Mouse (Mus musculus) mouse trophoblast stem cell (cell line): ENCODE results near the gene Upp2.

Experiments used
- in situ Hi-C, 2 experiments: fragments of 300-500 bp; cut with MseI, MboI; formaldehyde crosslinking; loops; 2 replicates in 1 of 2; 3 replicates in 1 of 2; pipeline ENCODE4 v1.15.1; 2025

Upp2 gene

DNA sequence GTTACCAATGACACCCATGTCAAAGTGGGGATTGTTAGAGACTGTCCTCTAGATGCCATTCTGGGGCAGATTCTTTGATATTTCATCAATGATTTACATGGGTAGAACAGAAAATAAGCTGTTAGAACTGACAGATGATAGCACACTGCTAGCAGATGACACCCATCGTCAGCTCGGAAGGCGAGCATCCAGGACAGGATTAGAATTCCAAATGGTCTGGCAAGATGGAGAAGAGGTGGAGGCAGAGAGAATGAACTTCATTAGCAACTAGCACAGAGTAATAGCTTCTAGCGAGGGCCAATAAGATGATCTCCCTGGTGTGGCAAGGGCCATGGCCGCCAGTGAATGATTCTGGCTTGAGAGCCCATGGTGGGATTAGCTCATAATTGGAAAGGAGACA, 48.7 kb downstream of the Upp2 start:
- in situ Hi-C loops, result no loop called here

DNA sequence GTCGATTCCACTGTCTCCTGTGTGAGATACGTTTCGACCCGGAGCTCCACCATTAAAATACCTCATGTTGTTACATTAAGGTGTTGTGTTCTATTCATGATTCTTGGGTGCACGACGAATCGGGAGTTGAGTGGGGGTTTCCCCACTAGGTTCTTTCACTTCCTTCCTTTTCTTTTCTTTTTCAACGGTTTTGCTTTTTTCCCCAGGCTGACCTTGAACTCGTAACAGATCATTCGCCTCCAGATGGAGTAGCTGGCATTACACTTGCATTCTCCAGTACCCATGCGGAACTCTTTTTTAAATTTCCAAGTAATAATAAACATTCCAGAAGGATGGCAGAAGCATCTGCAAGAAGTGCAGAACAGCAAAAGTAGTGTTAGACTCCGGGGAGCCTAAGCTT, 58.1 kb downstream of the Upp2 start:
- in situ Hi-C loops, result no loop called here

DNA sequence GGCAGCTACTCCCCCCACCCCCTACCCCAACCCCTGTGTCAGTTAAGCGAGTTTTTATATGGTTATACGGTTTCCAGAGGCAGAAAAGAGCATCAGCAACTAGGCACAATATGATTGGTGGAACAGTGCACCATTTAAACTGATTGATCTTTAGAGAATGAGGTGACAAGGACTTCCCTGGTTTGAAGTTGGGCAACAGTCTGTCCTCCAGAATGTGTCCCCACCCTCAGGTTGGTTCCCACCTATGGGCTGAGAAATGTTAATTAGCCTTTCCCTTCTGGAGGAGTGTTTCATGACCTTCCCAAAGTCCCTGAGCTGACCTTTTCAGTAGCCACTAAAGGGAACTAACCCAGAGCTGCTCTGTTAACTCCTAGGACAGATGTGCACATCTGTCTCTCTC, 58.6 kb downstream of the Upp2 start:
- in situ Hi-C loops, result no loop called here

DNA sequence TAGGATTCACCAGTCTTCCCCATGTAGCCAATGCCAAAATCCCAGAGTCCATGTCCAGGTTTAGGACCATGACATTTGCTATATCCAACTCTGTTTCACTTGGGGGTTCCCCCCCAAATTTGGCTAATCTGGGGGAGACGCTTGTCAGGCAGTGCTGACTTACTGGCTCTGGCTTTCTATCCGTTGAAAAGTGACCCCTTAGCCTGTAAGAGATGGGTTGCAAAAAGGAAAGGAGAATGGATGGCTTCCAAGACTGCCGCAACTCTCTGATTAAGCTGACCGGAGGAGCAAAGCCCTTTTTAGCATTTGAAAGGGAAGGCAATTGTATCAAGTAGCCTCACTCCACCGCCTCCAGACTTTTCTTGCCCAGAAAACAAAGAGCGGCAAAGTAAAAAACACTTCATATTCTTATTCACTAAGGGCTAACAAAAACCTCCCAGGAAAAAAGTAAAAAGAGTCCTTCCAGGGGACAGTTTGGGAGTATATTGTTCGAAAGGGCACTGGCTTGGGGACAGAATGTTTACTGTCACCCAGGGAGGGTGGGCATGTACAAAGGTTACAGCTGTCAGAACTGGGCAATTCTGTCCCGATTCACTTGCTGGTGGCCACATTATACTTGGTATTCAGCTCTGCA, 59.2 kb downstream of the Upp2 start:
- in situ Hi-C loops, result no loop called here

DNA sequence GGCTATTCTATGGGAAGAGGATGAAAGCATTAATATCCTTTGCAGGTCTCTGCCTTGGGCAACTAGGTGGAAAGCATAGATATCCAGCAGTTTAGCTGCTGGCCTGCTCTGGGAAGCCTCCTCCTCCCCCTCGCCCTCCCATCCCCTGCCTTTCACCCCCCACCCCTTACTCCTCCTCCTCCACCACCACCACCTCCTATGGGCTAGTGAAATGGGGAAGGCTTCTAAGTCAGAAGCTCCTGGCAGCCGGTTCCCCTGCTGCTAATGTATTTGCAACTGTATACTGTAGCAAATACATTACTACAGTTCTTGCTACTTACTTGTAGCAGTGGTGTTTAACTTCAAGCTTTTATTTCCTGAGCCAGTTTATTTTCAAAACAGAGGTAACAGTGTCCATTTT, 60.9 kb downstream of the Upp2 start:
- in situ Hi-C loops, result no loop called here

DNA sequence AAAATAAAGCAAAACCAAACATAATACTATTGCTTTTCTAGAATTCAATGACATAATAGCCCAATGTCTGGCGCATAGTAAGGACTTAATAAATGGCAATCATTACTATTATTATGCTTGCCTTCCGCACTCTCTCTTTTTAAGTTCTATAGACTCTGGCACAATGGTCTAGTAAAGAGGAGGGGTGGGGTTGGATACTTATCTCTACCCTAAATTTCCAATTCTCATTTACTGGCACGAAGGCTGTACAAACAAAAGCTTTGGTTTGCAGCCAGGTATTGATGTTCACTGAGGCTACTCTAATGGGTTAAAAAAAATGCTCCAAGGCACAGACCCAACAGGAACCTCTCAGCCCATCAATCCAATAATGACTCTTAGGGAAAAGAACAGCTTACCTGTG, 61.9 kb downstream of the Upp2 start:
- in situ Hi-C loops, result no loop called here

DNA sequence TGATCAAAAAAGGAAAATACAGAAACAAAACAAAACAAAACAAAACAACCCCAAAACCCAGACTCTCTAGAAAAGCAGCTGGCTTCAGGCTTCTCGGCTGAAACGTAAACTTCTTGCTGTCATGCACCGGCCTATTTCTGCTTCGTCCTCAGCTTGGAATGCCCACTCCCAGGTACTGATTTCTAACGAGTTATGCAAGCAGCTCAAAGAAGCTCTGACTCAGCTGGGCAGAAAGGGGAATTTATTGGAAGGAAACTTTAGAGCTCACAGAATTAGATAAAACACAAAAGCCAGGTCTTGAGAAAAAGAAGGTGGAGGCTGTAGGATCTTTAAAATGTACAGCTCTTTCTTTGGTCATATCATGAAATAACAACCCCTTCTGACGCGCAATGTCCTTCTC, 62.3 kb downstream of the Upp2 start:
- in situ Hi-C loops, result no loop called here

DNA sequence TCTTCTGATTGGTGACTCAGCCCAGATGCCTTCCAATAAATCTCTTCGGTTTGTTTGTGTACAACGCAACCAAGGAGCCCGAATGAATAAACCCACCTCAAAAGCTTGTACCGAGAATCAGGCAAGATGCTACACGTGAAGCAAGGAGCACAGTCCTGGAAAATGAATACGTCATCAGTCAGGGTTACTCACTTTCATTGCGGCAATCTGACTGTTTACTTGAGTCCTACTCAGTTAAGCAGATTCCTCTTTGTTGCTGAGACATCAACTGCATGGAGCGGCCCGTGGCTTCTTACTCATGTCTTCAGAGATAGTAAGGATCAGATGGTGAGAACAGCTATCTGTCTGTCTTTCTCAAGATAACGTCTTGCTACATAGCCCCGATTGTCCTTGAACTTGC, 66.7 kb downstream of the Upp2 start:
- in situ Hi-C loops, result no loop called here

DNA sequence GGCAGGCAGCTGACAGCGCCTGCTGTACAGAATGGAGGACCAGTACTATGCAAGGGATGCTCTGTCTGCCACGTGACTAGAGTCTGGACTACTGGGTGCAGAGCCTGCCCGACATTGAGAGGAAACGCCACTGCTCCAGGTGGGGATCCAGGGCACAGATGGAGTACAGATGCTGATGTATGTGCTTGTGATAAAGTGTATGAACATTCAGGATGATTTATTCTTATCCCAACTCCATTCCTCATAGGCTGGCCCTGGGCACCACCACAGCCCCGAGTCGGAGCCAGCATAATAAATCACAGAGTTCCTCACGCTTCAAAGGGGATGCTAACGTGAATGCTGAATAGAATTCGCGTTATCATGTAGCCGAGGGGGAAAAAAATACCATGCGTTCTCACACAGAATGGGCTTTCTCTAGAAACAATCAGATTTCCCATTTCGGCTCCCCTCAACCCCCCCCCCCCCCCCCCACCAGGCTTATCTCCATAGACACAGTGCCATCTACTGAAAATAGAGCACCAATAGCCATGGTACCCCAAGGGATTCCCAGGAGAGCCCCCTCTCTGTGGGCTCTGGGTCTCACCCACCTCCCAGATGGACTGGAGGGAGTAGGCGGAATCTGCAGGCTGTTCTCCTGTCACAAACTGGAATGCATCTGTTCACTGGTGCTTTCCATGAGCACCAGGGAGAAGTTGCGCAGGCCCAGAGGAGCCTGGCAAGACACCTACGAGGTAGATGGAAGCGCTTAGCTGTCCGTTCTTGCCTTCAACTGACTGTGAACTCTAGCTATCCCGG, 74.9 kb downstream of the Upp2 start:
- in situ Hi-C loops, result no loop called here

DNA sequence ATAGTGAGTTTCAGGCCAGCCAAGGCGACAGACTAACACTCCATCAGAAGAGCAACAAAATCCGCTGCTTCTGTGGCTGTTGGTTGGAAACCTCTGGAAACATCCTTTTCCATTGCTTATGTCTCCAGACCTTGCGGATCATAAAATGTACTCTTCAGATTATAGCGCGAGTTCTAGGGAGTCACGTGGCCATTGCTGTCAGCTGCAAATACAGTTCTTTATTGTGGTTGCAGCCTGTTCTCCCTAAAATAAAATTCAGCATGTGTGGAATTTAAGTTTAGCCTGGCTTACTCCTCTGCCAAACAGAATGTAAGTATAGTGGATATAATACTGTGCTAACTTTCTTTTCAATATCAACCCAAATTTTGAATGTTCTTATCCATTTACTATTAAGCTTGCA, 78.6 kb downstream of the Upp2 start:
- in situ Hi-C loops, result no loop called here

DNA sequence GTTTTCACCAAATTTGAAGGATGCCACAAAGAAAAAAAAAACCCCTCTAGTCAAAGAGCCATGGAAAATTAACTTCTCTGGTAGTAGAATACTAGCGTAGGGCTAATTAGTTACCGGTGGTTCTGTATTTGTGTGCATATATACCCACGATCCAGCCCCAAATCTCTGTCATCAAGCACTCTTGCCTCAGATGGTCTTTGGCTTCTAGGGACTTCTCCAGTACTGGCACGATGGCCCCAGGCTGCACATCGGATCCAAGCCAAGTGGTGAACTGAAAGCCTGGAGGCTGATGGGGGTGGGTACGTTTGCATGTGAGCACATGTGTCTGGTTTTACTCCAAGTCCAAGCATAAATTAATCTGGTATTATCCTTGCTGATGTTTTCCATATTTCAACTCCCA, 88.1 kb downstream of the Upp2 start:
- in situ Hi-C loops, result loop anchor here in 1 of 2 experiments (25.0 kb wide), 2 partner anchors 468 to 618 kb away; partner anchors contain the start of gene Cytip

DNA sequence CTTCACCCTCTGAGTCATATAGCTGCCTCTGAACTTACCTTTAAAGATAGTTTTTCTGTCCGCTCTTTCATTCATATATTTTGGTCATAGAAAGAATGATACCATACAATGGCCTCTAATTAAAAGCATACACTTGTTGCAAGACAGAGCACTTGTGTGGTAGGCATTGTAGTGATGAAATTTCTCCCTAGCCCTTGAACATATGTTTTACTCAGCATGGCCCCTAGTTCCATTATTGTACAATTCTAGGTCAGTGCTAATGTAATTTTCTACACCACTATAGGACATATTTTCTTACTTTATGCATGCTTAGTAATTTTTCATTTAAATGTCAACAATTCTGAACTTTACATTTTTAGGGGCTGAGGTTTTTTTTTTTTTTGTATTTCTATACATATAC, 89.9 kb downstream of the Upp2 start:
- in situ Hi-C loops, result loop anchor here in 1 of 2 experiments (25.0 kb wide), 2 partner anchors 470 to 620 kb away; partner anchors contain the start of gene Cytip

DNA sequence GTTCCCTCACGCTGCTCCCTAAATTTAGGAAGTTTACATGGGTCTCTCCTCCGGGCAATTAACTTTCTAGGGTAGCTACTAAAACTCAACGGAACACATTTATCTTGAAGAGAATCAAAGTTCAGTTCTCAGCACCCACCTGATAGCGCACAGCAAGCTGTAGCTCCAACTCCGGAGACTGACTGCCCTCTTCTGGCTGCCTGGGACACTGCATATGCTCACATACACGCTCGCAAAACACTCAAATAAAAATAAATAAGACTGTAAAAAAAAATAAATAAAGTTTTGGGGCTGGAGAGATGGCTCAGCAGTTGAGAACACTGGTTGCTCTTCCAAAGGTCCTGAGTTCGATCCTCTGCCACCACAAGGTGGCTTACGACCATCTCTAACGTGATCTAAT, 90.8 kb downstream of the Upp2 start:
- in situ Hi-C loops, result loop anchor here in 1 of 2 experiments (25.0 kb wide), 2 partner anchors 471 to 621 kb away; partner anchors contain the start of gene Cytip

DNA sequence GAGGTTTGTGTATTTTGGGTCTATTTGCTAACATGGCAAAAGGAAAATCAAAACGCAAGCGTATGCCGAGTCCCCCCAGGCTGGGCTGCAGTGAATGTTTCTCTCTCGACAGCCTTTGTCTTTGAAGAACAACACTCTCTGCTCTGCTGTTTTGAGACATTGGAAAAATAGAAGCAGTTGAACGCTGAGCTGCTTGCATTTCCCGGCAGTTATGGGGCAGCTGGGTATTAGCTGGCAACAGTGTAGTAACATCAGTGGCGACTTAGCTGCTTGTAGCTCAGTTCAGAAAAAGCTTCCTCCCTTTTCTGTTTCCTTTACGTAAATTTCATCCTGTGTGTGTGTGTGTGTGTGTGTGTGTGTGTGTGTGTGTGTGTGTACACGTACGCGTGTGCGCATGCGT, 93.5 kb downstream of the Upp2 start:
- in situ Hi-C loops, result loop anchor here (10.0 to 25.0 kb wide), 3 partner anchors 473 to 623 kb away; partner anchors contain the start of genes Cytip (in 1 of the 2) and Ermn (in 1 of the 2)

DNA sequence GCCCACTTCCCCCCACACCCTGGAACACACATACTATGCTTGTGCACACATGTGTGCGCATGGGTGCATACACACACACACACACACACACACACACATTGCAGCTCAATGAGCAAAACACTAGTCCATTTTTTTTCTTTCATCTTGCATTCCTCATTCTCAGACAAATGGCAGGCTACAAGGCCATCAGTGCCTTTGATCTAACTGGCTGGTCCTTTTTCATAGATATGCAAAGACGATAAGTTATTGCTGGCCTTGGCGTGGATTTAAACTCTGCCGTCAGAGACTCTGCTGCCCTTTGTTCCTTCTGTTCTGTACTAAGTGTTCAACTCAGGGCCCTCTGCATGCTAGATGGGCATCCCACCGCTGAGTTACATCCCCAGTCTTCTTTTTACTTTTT, 94.0 kb downstream of the Upp2 start:
- in situ Hi-C loops, result loop anchor here (10.0 to 25.0 kb wide), 3 partner anchors 474 to 624 kb away; partner anchors contain the start of genes Cytip (in 1 of the 2) and Ermn (in 1 of the 2)

DNA sequence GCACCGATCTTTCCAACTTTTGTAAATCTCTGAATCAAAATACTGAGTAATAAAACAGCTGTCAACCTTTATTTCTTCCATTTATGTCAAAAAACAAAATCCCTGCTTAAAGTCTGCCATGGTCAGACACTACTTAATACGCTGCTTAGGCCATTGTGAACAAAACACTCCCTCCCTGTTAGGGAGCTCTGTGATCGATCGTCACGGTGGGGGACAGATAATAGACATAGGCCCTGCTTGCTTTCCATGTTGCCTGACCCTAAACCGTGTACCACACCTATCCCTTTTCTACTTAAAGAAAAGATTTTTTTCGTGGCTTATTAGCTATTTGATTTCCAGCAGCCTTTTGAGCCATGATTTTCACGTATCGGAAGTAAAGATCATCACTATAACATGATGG, 95.6 kb downstream of the Upp2 start:
- in situ Hi-C loops, result loop anchor here (10.0 to 25.0 kb wide), 3 partner anchors 475 to 625 kb away; partner anchors contain the start of genes Cytip (in 1 of the 2) and Ermn (in 1 of the 2)

DNA sequence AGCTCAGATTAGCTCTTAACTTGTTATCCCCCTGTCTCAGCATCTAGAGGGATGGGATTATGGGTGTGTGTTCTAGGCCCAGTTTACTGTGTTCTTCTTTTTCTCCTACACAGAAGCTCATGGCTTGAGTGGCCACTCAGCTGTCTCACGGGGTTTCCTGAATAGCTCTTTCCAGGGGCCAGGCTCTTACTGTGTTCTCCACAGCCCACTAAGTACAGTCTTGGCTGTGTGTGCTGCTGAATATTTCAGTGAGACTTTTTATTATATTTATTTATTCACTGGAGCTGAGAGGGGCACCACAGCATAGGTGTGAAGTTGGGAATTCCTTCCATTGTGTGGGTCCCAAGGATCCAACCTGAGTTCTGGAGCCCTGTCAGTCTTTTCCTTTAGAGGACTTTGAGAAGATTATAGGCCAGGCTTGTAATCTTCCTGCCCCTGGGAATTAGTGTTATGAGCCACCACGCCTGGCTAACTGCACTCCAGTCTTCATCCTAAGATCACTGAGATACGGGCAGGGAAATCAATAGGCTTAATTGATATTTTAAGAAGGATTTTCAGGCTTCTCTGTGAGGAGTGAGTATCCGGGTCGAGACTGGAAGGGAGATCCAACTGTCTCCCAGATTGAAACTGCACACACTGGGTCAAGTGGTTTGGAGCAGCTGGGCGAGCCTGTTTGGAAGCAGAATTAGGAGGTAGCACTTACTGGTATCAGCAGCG, 96.5 kb downstream of the Upp2 start:
- in situ Hi-C loops, result loop anchor here (10.0 to 25.0 kb wide), 3 partner anchors 476 to 626 kb away; partner anchors contain the start of genes Cytip (in 1 of the 2) and Ermn (in 1 of the 2)

DNA sequence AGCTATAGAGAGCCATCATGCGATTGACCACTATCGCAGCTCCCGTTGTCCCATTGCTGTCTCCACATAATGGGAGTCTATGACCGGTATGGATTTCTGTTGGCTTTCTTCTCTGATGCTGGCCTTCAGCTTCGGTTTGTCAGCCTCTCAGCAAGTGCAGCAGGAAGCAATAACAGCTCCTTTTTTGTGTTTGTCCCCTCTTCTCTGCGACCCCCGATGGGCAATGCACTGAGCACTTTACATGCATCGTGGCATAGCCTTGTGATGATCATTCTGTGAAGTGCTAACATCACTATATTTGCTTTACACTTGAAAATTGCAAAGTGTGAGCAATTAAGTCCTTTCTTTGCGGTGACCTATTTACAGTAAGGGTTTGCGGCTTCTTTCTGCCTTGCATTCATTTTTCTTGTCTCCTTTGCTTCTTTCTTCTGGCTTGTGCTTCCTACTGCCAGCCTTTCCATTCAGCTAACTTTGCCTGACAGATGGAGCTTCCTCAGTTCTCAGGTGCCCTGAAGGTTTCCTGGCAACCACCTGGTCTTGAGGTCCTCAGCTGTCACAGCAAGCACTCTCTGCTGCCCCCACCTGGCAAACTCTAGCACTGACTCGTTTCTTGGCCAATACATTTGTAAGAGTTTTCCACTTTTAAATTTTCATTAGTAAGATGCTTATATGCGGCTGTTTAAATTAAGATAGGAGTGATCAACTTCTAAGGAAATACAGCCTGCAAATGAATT, 98.2 kb downstream of the Upp2 start:
- in situ Hi-C loops, result loop anchor here (5.0 to 25.0 kb wide), 4 partner anchors 188 to 628 kb away; partner anchors contain the start of genes Cytip (in 1 of the 2) and Ermn (in 1 of the 2)

DNA sequence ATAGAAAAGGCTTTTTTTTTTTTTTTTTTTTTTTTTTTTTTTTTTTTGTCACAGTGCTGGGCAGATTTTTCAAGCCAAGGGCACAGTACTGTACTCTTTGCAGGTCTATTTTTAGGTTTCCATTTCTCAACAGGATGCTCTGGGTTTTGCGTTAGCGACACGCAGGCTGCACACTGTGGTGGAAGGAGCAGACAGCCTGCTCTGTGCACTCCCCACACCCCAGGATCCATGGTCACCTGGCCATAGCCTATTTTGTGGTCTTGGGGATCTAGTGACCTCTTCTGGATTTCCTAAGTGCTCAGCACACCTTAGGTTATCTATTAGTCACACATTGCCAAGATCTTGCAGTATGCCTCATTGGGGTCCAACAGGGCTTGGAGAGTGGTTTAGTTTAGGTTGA, 100.2 kb downstream of the Upp2 start:
- in situ Hi-C loops, result loop anchor here (5.0 to 25.0 kb wide), 4 partner anchors 190 to 630 kb away; partner anchors contain the start of genes Cytip (in 1 of the 2) and Ermn (in 1 of the 2)

DNA sequence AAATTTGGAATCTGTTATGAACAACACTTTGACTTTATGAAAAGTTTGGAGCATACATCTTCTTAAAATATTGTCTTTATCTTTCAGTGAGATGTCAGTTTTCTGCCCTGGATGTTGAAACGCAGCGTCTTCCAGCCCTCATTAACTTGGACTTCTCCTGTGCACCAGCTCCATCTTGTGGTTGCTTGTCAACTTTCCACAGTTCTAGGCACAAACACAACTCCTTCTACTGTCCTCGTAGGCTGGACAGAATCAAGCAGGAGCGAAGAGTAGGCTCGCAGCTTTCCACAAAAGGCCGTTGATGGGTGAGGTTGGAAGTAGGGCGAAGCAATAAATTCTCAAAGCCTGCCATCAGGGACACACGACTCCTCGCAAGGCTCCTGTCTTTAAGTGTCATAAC, 100.9 kb downstream of the Upp2 start:
- in situ Hi-C loops, result loop anchor here (5.0 to 25.0 kb wide), 4 partner anchors 191 to 631 kb away; partner anchors contain the start of genes Cytip (in 1 of the 2) and Ermn (in 1 of the 2)

DNA sequence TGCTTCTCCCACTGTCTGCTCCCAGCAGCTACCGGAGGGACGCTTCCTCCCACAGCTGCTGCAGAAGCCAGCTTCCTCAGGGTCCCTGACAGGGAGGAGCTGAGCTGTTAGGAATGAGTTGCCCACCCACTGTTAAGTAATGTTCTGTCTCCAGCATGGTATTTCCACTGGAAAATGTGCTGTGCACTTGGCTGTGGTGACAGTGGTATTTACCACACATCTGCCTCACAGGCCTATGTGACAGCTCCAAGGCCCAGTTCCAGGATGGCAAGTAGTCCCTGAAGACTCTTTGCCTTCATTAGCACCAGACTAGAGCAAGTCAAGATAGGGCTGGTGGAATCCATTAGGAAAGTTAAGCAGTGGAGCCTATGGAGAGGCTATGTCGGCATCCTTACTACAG, 102.0 kb downstream of the Upp2 start:
- in situ Hi-C loops, result loop anchor here (5.0 to 25.0 kb wide), 4 partner anchors 192 to 632 kb away; partner anchors contain the start of genes Cytip (in 1 of the 2) and Ermn (in 1 of the 2)
